Mouse (Mus musculus) forebrain, postnatal 0 days (tissue): ENCODE measurements around the gene Itpka. TPM values are rescaled to one million over a fixed set of nuclear protein-coding genes. Genes with fewer than 3 reads are reported as not detected.
"Not testable (repeated sequence)": the region's sequence is repeated elsewhere in the genome, so short reads cannot be mapped to it uniquely, and the experiment has no call there.

Experiments
- ATAC-seq: fragments of 200-750 bp; cut with Nextera tagmentation; 2 replicates; pipeline ENCODE4 v1.8.0; 2017; ENCODE audit warnings: mild to moderate bottlenecking, moderate library complexity
- DNase-seq: peaks from one replicate; pipeline ENCODE4 v3.0.0-alpha.2; 2015
- H3K27ac ChIP-seq: fragments of 300-500 bp; sonication (generic); 2 replicates; pipeline ENCODE4 v1.5.1; 2014; ENCODE audit warnings: low read depth, mild to moderate bottlenecking, antibody characterized with exemption, low read length, moderate library complexity, mixed read lengths
- H3K27me3 ChIP-seq: fragments of 300-500 bp; sonication (generic); 2 replicates; pipeline ENCODE4 v1.6.1; 2014; ENCODE audit warnings: mild to moderate bottlenecking, low read length, mixed read lengths; ENCODE audit not compliant: insufficient read depth
- H3K36me3 ChIP-seq: fragments of 300-500 bp; sonication (generic); 2 replicates; pipeline ENCODE4 v1.6.1; 2014; ENCODE audit warnings: mild to moderate bottlenecking, moderate library complexity; ENCODE audit not compliant: insufficient read depth
- H3K4me1 ChIP-seq: fragments of 300-500 bp; sonication (generic); 2 replicates; pipeline ENCODE4 v1.6.1; 2014; ENCODE audit warnings: antibody characterized with exemption; ENCODE audit not compliant: insufficient read depth
- H3K4me2 ChIP-seq: fragments of 300-500 bp; sonication (generic); 2 replicates; pipeline ENCODE4 v1.6.1; 2014; ENCODE audit warnings: low read depth, mild to moderate bottlenecking, moderate library complexity
- H3K4me3 ChIP-seq: fragments of 300-500 bp; sonication (generic); 2 replicates; pipeline ENCODE4 v1.5.1; 2014; ENCODE audit warnings: low read depth, low read length, mixed read lengths
- H3K9ac ChIP-seq: fragments of 300-500 bp; sonication (generic); 2 replicates; pipeline ENCODE4 v1.6.1; 2014; ENCODE audit warnings: mild to moderate bottlenecking
- H3K9me3 ChIP-seq: fragments of 300-500 bp; sonication (generic); 2 replicates; pipeline ENCODE4 v1.6.1; 2016; ENCODE audit warnings: low read length
- CTCF ChIP-seq: sonication (generic); IDR thresholded peaks from 2 replicates; pipeline ENCODE4 v1.5.1; 2016; ENCODE audit warnings: antibody characterized with exemption, control low read depth, low read depth
- WGBS: fragments of 180-500 bp; shearing (Covaris S2); extraction: QIAGEN DNeasy Blood & Tissue Kit; methylation state at CpG from one replicate; pipeline ENCODE4 v1.1.7; 2014; 5-methylcytosine and 5-hydroxymethylcytosine counted together
- polyA plus RNA-seq: library from polyadenylated mRNA; unstranded; fragments of >200 nt; fragmentation: Nextera tagmentation; extraction: Ambion mirVana; gene quantifications from 2 replicates; pipeline ENCODE4 v1.2.1, GENCODE M21; 2015
- total RNA-seq: library from RNA; depleted of rRNA; stranded (reverse); fragments of >200 nt; gene quantifications from 2 replicates; pipeline ENCODE4 v1.2.3, GENCODE M21; 2014

Gene Itpka
- total and polyA plus RNA-seq, 2 experiments from 2014 or later, result 7.4 to 8.7 TPM

- DNase-seq (no peak), ATAC-seq (no peak)
- no peak for TF ChIP-seq CTCF
- no peak overlapping the region for H3K27ac ChIP-seq
- no peak overlapping the region for H3K4me2 ChIP-seq
- no peak overlapping the region for H3K9ac ChIP-seq
- no peaks in the 10 kb centered on the region for H3K27me3 ChIP-seq
- no peaks in the 10 kb centered on the region for H3K4me1 ChIP-seq
- H3K9me3 ChIP-seq, result no peaks in the 10 kb centered on the region
- peaks cover 41% of the 10 kb centered on the region for H3K36me3 ChIP-seq
- H3K4me3 ChIP-seq, result no peak overlapping the region
- WGBS, result 91% methylated on average over 3 of the region's 3 CpGs
These were observed 32.1 kb upstream of the Itpka start for GRCm38 (mm10) chr2:119710011-119710410.

- WGBS, result 89% methylated on average over 2 of the region's 2 CpGs
- peaks cover 62% of the 10 kb centered on the region for H3K36me3 ChIP-seq
- not testable (repeated sequence) for H3K9me3 ChIP-seq, ATAC-seq, H3K27me3 ChIP-seq, H3K4me3 ChIP-seq, H3K4me2 ChIP-seq, H3K4me1 ChIP-seq, H3K9ac ChIP-seq, H3K27ac ChIP-seq, DNase-seq
These were observed 26.3 kb upstream of the Itpka start for GRCm38 (mm10) chr2:119715868-119716267.

GRCm38 (mm10) chr2:119721070-119721469, 21.1 kb upstream of the Itpka start:
- Histone ChIP-seq H3K36me3 (peaks cover 82% of the 10 kb centered on the region), H3K4me1 (no peaks in the 10 kb centered on the region), H3K4me2 (no peak overlapping the region), H3K9me3 (no peaks in the 10 kb centered on the region), H3K4me3 (no peak overlapping the region), H3K9ac (no peak overlapping the region), H3K27ac (no peak overlapping the region), H3K27me3 (no peaks in the 10 kb centered on the region)
- ATAC-seq (no peak), DNase-seq (no peak)
- TF ChIP-seq CTCF, result no peak
- WGBS, result 94% methylated on average over 8 of the region's 8 CpGs

- Histone ChIP-seq H3K9me3 (no peaks in the 10 kb centered on the region), H3K9ac (no peak overlapping the region), H3K27me3 (no peaks in the 10 kb centered on the region), H3K27ac (no peak overlapping the region), H3K4me2 (no peak overlapping the region), H3K4me1 (no peaks in the 10 kb centered on the region), H3K4me3 (no peak overlapping the region), H3K36me3 (peaks cover 83% of the 10 kb centered on the region)
- no peak for ATAC-seq
- no peak for DNase-seq
- 95% methylated on average over 3 of the region's 3 CpGs for WGBS
- TF ChIP-seq CTCF, result no peak
These were observed 14.2 kb upstream of the Itpka start for GRCm38 (mm10) chr2:119727762-119728416.

- H3K4me3 ChIP-seq, result no peak overlapping the region
- WGBS, result 90% methylated on average over 4 of the region's 4 CpGs
- no peaks in the 10 kb centered on the region for H3K27me3 ChIP-seq
- H3K4me1 ChIP-seq, result no peaks in the 10 kb centered on the region
- no peak overlapping the region for H3K9ac ChIP-seq
- peaks cover 88% of the 10 kb centered on the region for H3K36me3 ChIP-seq
- H3K4me2 ChIP-seq, result no peak overlapping the region
- no peak overlapping the region for H3K27ac ChIP-seq
- TF ChIP-seq CTCF, result no peak
- no peak for ATAC-seq
- H3K9me3 ChIP-seq, result no peaks in the 10 kb centered on the region
- no peak for DNase-seq
These were observed 11.4 kb upstream of the Itpka start for GRCm38 (mm10) chr2:119730735-119731134.

GRCm38 (mm10) chr2:119737124-119737523, 5.0 kb upstream of the Itpka start:
- Histone ChIP-seq H3K27ac (no peak overlapping the region), H3K27me3 (peaks cover 7% of the 10 kb centered on the region; the same call in 1 of the 2 replicates), H3K4me3 (no peak overlapping the region), H3K4me2 (no peak overlapping the region), H3K36me3 (peaks cover 34% of the 10 kb centered on the region), H3K4me1 (no peaks in the 10 kb centered on the region), H3K9ac (no peak overlapping the region), H3K9me3 (no peaks in the 10 kb centered on the region)
- WGBS, result 28% methylated on average over 12 of the region's 12 CpGs
- no peak for DNase-seq
- no peak for ATAC-seq
- TF ChIP-seq CTCF, result no peak

- Histone ChIP-seq H3K9me3 (no peaks in the 10 kb centered on the region), H3K9ac (no peak overlapping the region), H3K4me3 (no peak overlapping the region), H3K4me2 (no peak overlapping the region), H3K27ac (no peak overlapping the region), H3K4me1 (no peaks in the 10 kb centered on the region), H3K36me3 (peaks cover 4% of the 10 kb centered on the region; the same call in 1 of the 2 replicates), H3K27me3 (peaks cover 30% of the 10 kb centered on the region)
- DNase-seq (no peak), ATAC-seq (no peak)
- 30% methylated on average over 2 of the region's 2 CpGs for WGBS
- TF ChIP-seq CTCF, result no peak
These were observed 1.6 kb upstream of the Itpka start for GRCm38 (mm10) chr2:119740567-119740966.
